Mouse (Mus musculus) neural tube, embryonic 15.5 days (tissue): Measurements from ENCODE around the gene Myl7. TPM values are rescaled to one million over a fixed set of nuclear protein-coding genes. Genes with fewer than 3 reads are reported as not detected.
A peak's percentile ranks its signal among the peaks of the same experiment; 100 is the strongest.

Experiments
- ATAC-seq: fragments of 200-750 bp; cut with Nextera tagmentation; 2 replicates; pipeline ENCODE4 v1.8.0; 2017; ENCODE audit warnings: mild to moderate bottlenecking, moderate TSS enrichment, moderate library complexity; ENCODE audit not compliant: low FRiP score
- H3K27ac ChIP-seq: fragments of 300-500 bp; sonication (generic); replicated peaks from 2 replicates; pipeline ENCODE4 v1.5.1; 2015; ENCODE audit warnings: mild to moderate bottlenecking, inconsistent platforms
- H3K27me3 ChIP-seq: fragments of 300-500 bp; sonication (generic); replicated peaks from 2 replicates; pipeline ENCODE4 v1.6.1; 2015; ENCODE audit warnings: inconsistent platforms
- H3K36me3 ChIP-seq: fragments of 300-500 bp; sonication (generic); 2 replicates; pipeline ENCODE4 v1.6.1; 2015; ENCODE audit warnings: inconsistent platforms
- H3K4me1 ChIP-seq: fragments of 300-500 bp; sonication (generic); 2 replicates; pipeline ENCODE4 v1.6.1; 2015; ENCODE audit warnings: inconsistent platforms
- H3K4me2 ChIP-seq: fragments of 300-500 bp; sonication (generic); 2 replicates; pipeline ENCODE4 v1.6.1; 2015; ENCODE audit warnings: inconsistent platforms, mild to moderate bottlenecking, moderate library complexity
- H3K4me3 ChIP-seq: fragments of 300-500 bp; sonication (generic); replicated peaks from 2 replicates; pipeline ENCODE4 v1.5.1; 2015; ENCODE audit warnings: mild to moderate bottlenecking, inconsistent platforms
- H3K9ac ChIP-seq: fragments of 300-500 bp; sonication (generic); replicated peaks from 2 replicates; pipeline ENCODE4 v1.6.1; 2015; ENCODE audit warnings: mild to moderate bottlenecking, inconsistent platforms
- H3K9me3 ChIP-seq: fragments of 300-500 bp; sonication (generic); replicated peaks from 2 replicates; pipeline ENCODE4 v1.6.1; 2016; ENCODE audit warnings: inconsistent platforms
- WGBS: fragments of 180-500 bp; shearing (Covaris S2); methylation state at CpG from one replicate; pipeline ENCODE4 v1.1.7; 2015; ENCODE audit warnings: mixed read lengths; 5-methylcytosine and 5-hydroxymethylcytosine counted together
- polyA plus RNA-seq: library from polyadenylated mRNA; unstranded; fragments of >200 nt; fragmentation: Nextera tagmentation; extraction: Ambion mirVana; gene quantifications from 2 replicates; pipeline ENCODE4 v1.2.1, GENCODE M21; 2015

The Myl7 gene
- polyA plus RNA-seq, 1 experiment from 2014 or later: 1.4 TPM

DNA sequence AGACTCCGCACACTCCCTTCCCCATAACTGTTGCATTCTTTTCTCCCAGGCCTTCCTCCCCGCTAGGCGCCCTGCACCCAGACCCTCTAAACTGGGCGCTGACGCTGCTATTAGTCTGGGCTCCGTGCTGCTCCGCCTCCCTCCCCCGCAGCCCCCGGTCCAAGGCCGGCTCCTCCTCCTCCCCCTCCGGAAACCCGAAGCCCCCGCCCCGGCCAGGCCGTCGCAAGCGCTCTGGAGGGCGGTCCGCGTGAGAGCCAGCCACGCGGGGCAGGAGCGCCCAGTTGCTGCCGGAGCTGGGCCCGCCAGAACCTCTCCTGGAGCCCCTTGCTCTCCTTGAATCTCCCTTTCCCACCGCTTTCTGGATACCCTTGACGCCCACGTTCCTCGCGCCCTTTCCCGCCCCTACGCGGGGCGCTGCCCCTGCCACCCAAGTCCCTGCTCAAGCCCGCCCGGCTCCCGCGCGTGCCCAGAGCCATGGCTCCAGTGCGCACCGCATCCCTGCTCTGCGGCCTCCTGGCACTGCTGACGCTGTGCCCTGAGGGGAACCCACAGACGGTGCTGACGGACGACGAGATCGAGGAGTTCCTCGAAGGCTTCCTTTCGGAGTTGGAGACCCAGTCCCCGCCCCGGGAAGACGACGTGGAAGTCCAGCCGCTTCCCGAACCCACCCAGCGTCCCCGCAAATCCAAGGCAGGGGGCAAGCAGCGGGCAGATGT is 36.7 kb downstream of the Myl7 start, which contains the start of gene Aebp1:
Aebp1 (plus strand) TSS at position 270 of the 716 bp plus-strand sequence.
- H3K9me3 ChIP-seq: no peaks in the 10 kb centered on the region
- no peaks in the 10 kb centered on the region for H3K36me3 ChIP-seq
- H3K4me2 ChIP-seq: peak within 1 kb of the TSS; percentile 63
- ATAC-seq: no peak
- peaks cover 16% of the 10 kb centered on the region for H3K4me1 ChIP-seq
- 0 out of 2 replicates have a peak within 1 kb of the TSS, but pooled peaks have one; percentile 20 for H3K27ac ChIP-seq
- H3K27me3 ChIP-seq: peaks cover 44% of the 10 kb centered on the region
- H3K4me3 ChIP-seq: peak within 1 kb of the TSS; percentile 37
- peak within 1 kb of the TSS; percentile 34 for H3K9ac ChIP-seq
- 3% methylated on average over 59 of the region's 59 CpGs for WGBS

DNA sequence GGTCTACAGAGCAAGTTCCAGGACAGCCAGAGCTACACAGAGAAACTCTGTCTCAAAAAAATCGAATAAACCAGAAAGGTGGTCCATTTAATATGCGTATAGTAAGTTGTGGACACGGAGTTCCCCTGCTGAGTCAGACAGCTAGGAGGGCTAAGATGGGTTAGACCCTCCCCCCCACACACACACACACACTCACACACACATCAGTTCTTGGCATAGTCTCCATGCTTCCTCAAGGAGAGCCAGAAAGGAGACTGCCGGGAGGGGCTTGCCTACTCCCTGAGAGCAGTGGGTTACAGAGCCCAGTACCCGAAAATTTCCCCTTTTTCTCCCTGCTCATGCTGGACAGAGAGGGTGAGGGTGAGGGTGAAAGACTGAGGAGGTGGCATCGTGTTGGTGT is 37.9 kb downstream of the Myl7 start:
- Histone ChIP-seq H3K27ac (no peak overlapping the region), H3K4me1 (peaks cover 16% of the 10 kb centered on the region), H3K27me3 (peaks cover 44% of the 10 kb centered on the region), H3K9me3 (no peaks in the 10 kb centered on the region), H3K36me3 (no peaks in the 10 kb centered on the region), H3K9ac (no peak overlapping the region), H3K4me2 (no peak overlapping the region), H3K4me3 (no peak overlapping the region)
- no peak for ATAC-seq
- WGBS: 70% methylated on average over 6 of the region's 6 CpGs

DNA sequence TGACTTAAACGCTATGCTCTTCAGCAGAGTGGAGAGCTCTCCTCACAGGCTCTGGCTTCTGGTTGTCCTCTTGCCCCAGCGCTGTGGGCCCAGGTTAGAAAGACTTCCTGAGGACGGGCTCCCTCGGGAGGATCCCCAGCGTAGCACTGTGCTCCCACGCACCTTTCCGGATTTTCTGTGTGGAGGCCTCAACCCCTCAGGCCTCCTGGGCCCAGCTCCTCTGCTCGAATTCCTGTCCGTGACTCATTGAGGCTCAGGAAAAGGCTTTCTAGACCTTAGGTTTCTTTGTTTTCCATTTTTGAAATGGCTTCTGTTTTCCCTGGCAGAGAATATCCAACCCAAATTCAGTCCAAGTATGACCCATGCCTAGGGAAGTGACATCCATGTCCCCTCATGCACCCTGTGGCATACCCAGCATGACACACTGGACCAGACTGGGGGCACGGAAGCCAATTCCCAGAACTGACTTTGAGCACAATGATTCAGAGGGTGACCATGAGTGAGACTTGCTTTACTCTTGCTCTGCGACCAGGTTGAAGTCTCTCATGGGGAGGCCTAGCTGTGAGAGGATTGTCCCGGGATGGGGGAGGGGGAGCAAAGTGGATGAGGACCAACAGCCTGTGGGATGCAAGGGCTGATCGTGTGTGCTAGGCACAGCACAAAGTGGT is 38.6 kb downstream of the Myl7 start:
- 87% methylated on average over 13 of the region's 13 CpGs for WGBS
- ATAC-seq: no peak

GRCm38 (mm10) chr11:5858723-5859122 is 39.9 kb downstream of the Myl7 start:
- Histone ChIP-seq H3K4me3 (no peak overlapping the region), H3K9me3 (no peaks in the 10 kb centered on the region), H3K4me2 (no peak overlapping the region), H3K9ac (no peak overlapping the region), H3K27ac (no peak overlapping the region), H3K36me3 (no peaks in the 10 kb centered on the region), H3K27me3 (peaks cover 42% of the 10 kb centered on the region), H3K4me1 (peaks cover 16% of the 10 kb centered on the region)
- no peak for ATAC-seq
- 80% methylated on average over 1 of the region's 1 CpGs for WGBS

More for the DNA sequence above, 38.6 kb downstream of the Myl7 start:
- no peak overlapping the region for H3K4me2 ChIP-seq
- no peak overlapping the region for H3K27ac ChIP-seq
- no peak overlapping the region for H3K4me3 ChIP-seq
- peaks cover 16% of the 10 kb centered on the region for H3K4me1 ChIP-seq
- H3K9me3 ChIP-seq: no peaks in the 10 kb centered on the region
- H3K36me3 ChIP-seq: no peaks in the 10 kb centered on the region
- H3K9ac ChIP-seq: no peak overlapping the region
- peaks cover 44% of the 10 kb centered on the region for H3K27me3 ChIP-seq

DNA sequence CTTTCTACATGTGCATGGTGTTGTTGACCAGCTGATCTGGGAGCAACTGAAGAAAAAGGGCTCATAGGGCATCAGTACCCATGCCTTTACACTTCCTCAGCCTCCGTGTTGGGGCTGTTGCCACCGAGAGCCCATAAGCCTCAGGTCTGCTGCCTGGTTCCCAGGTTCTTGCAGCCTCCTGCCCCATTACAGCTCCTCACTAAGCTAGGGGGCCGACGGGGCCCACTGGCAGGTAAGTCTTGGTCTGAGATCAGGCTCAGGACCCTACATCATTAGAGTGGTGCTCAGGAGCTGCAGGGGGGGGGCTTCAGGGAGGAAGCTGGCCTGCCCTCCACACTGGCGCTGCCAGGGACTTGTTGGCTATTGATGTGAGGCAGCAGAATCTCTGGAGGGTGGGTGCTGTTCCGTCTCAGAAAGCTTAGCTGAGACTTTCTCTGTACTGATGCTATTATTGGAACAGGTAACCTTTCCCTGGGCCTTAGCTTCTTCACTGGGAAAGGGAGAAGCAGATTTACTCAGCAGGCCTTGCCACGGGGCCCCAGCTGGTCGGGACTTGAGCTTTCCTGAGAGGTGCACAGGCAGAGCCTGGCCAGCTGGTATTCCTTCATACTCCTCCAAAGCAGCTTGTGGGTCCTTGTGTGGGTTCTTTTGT is 42.0 kb downstream of the Myl7 start:
- no peak overlapping the region for H3K4me3 ChIP-seq
- ATAC-seq: no peak
- WGBS: 82% methylated on average over 8 of the region's 8 CpGs
- no peak overlapping the region for H3K27ac ChIP-seq
- H3K9me3 ChIP-seq: no peaks in the 10 kb centered on the region
- no peak overlapping the region for H3K4me2 ChIP-seq
- H3K4me1 ChIP-seq: peaks cover 6% of the 10 kb centered on the region
- H3K9ac ChIP-seq: no peak overlapping the region
- H3K27me3 ChIP-seq: peaks cover 21% of the 10 kb centered on the region
- H3K36me3 ChIP-seq: no peaks in the 10 kb centered on the region

GRCm38 (mm10) chr11:5855902-5856301 is 42.7 kb downstream of the Myl7 start:
- no peak for ATAC-seq
- WGBS: 53% methylated on average over 7 of the region's 7 CpGs
- H3K9ac ChIP-seq: no peak overlapping the region

DNA sequence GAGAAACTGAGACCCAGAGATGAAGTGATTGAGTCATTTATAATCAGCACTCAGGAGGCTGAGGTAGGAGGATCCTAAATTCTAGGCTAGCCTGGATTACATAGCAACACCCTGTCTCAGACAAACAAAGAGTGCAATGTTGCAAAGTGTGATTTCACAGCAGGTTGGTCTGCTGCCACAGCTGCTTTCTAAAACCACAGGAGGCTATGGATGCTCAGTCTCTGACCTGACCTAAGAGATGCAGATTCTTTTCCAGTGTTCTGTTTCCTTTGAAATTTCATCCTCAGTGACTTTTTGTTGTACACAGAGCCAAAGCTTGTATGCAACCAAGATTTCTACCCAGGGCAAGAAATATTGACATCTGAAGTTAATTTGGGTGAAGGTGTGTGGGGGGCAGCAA is 43.1 kb downstream of the Myl7 start:
- Histone ChIP-seq H3K4me1 (no peaks in the 10 kb centered on the region), H3K27ac (no peak overlapping the region), H3K4me3 (no peak overlapping the region), H3K36me3 (no peaks in the 10 kb centered on the region), H3K9me3 (no peaks in the 10 kb centered on the region), H3K9ac (no peak overlapping the region), H3K4me2 (no peak overlapping the region), H3K27me3 (peaks cover 9% of the 10 kb centered on the region)
- no peak for ATAC-seq

More at GRCm38 (mm10) chr11:5855902-5856301, 42.7 kb downstream of the Myl7 start:
- Histone ChIP-seq H3K9me3 (no peaks in the 10 kb centered on the region), H3K36me3 (no peaks in the 10 kb centered on the region), H3K27ac (no peak overlapping the region), H3K4me1 (no peaks in the 10 kb centered on the region), H3K4me2 (no peak overlapping the region), H3K27me3 (peaks cover 14% of the 10 kb centered on the region), H3K4me3 (no peak overlapping the region)

GRCm38 (mm10) chr11:5852314-5852713 is 46.3 kb downstream of the Myl7 start:
- H3K4me3 ChIP-seq: no peak overlapping the region
- 43% methylated on average over 1 of the region's 1 CpGs for WGBS
- H3K27ac ChIP-seq: no peak overlapping the region
- H3K9me3 ChIP-seq: no peaks in the 10 kb centered on the region
- H3K4me1 ChIP-seq: no peaks in the 10 kb centered on the region
- no peak overlapping the region for H3K9ac ChIP-seq
- no peak for ATAC-seq
- H3K27me3 ChIP-seq: no peaks in the 10 kb centered on the region
- no peak overlapping the region for H3K4me2 ChIP-seq
- H3K36me3 ChIP-seq: no peaks in the 10 kb centered on the region

DNA sequence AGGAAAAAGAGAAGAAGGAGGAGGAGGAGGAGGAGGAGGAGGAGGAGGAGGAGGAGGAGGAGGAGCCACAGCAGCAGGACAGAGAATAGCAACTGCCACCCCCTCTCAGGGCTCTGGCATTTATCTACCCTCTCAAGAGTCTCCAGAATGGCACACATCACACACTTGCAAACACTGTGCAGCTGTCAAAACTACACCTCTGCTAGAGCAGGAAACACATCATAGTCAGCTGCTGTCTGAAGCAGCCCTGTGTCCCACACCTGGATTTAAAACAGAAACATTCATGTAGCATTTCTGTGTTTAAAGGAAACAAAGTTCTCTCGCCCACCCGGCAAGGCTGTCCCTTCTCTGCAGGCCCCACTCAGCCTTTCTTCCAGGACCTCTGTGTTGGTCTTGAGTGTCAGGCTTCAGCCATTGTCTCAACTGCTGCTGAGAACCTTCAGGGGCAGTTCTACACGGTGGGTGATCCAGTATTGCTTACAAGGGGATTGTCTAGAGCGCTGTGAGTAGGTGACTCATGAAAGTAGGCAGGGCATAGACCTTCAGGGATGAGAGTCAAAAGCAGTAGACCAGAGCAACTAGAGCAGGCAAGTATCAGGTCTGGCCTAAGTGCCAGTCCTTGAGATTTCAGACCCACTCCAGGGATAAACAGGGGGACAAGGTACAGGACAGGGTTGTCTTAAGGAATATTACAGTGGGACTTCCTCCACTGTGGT is 47.4 kb downstream of the Myl7 start:
- 68% methylated on average over 4 of the region's 4 CpGs for WGBS
- no peak for ATAC-seq
- no peak overlapping the region for H3K9ac ChIP-seq

GRCm38 (mm10) chr11:5850452-5850851 is 48.1 kb downstream of the Myl7 start:
- no peak overlapping the region for H3K4me2 ChIP-seq
- no peak overlapping the region for H3K27ac ChIP-seq
- ATAC-seq: no peak
- no peaks in the 10 kb centered on the region for H3K4me1 ChIP-seq
- H3K4me3 ChIP-seq: no peak overlapping the region
- no peak overlapping the region for H3K9ac ChIP-seq
- 73% methylated on average over 5 of the region's 5 CpGs for WGBS
- H3K27me3 ChIP-seq: no peaks in the 10 kb centered on the region
- H3K36me3 ChIP-seq: no peaks in the 10 kb centered on the region
- H3K9me3 ChIP-seq: no peaks in the 10 kb centered on the region

More for the DNA sequence above, 47.4 kb downstream of the Myl7 start:
- no peaks in the 10 kb centered on the region for H3K9me3 ChIP-seq
- H3K27ac ChIP-seq: no peak overlapping the region
- no peaks in the 10 kb centered on the region for H3K36me3 ChIP-seq
- H3K4me1 ChIP-seq: no peaks in the 10 kb centered on the region
- H3K4me2 ChIP-seq: no peak overlapping the region
- H3K4me3 ChIP-seq: no peak overlapping the region
- H3K27me3 ChIP-seq: no peaks in the 10 kb centered on the region

- WGBS: 65% methylated on average over 2 of the region's 2 CpGs
- H3K4me1 ChIP-seq: no peaks in the 10 kb centered on the region
- no peak overlapping the region for H3K4me3 ChIP-seq
- H3K27ac ChIP-seq: no peak overlapping the region
- ATAC-seq: no peak
- no peak overlapping the region for H3K9ac ChIP-seq
- H3K36me3 ChIP-seq: no peaks in the 10 kb centered on the region
- no peaks in the 10 kb centered on the region for H3K9me3 ChIP-seq
- no peaks in the 10 kb centered on the region for H3K27me3 ChIP-seq
- no peak overlapping the region for H3K4me2 ChIP-seq
These were observed 49.3 kb downstream of the Myl7 start for GRCm38 (mm10) chr11:5849316-5849715.
